ENCODE assay signal across 9 mouse cellular contexts in the genomic region with DNA sequence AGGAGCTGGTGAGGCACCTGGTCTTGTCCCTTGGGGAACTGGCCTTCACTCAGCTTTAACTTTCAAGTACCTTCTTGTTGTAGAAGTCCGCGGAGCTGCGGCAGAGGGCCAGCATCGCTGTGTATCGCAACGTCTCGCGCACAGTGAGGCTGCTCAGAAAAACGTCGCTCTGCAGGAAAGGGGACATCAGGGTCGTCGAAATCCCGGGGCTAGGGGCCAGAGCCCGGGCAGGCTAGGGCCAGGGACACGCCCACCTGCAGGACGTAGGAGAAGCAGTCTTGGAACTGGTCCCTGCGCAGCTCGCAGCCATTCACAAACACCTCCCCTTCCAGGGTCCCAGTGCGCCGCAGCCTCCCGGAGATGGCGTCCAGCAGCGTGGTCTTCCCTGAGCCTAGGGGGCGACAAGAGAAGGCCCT. TPM values are rescaled to one million over a fixed set of nuclear protein-coding genes. Genes with fewer than 3 reads are reported as not detected.
A peak's percentile ranks its signal among the peaks of the same experiment; 100 is the strongest.
DNase-seq lines count a peak whose midpoint lies in the region; ATAC-seq and TF ChIP-seq lines count a peak whose summit lies in the region.
"Had no signal": no experiment of that assay in that cellular context is flagged by ENCODE, and none has a peak within 500 bp of the region (broad histone marks: within the 10 kb centered on the region; RNA-seq: fewer than 3 reads in every experiment).

A gene (plus strand): TSS at position 352 of the 416 bp plus-strand sequence.

- H3K4me2 ChIP-seq in hindbrain, embryonic 11.5 days (replicated peaks; ENCODE audit: low read depth, low read length) = peak within 1 kb of the TSS; percentile 37
- peak within 1 kb of the TSS; percentile 51 for H3K4me2 ChIP-seq in liver, embryonic 14.5 days (ENCODE audit: low read depth)
- H3K4me2 ChIP-seq in neural tube, embryonic 13.5 days = peak within 1 kb of the TSS; percentile 62

- peak within 1 kb of the TSS; percentile 12; the same call in 1 of the 2 replicates for H3K9ac ChIP-seq in hindbrain, embryonic 11.5 days (ENCODE audit: low read depth, low read length)
- no peak within 1 kb of the TSS for H3K9ac ChIP-seq in liver, embryonic 14.5 days (replicated peaks)
- peak within 1 kb of the TSS; percentile 57; the same call in 1 of the 2 replicates for H3K9ac ChIP-seq in neural tube, embryonic 13.5 days

- peak within 1 kb of the TSS; percentile 40; the same call in 1 of the 2 replicates for H3K4me3 ChIP-seq in kidney, adult 2 months (ENCODE audit: insufficient read depth, low read depth, low read length)
- peak within 1 kb of the TSS; percentile 57 for H3K4me3 ChIP-seq in embryonic facial prominence, embryonic 10.5 days
- peak within 1 kb of the TSS; percentile 31 for H3K4me3 ChIP-seq in hindbrain, embryonic 11.5 days (ENCODE audit: low read depth, low read length)
- peak within 1 kb of the TSS in 1 of 2 experiments; percentile 13; a peak in 1 of 4 replicates for H3K4me3 ChIP-seq in liver, embryonic 14.5 days (ENCODE audit: insufficient read depth in 1 of 2, low read depth in 2 of 2, low read length in 2 of 2)
- H3K4me3 ChIP-seq in neural tube, embryonic 13.5 days = peak within 1 kb of the TSS; percentile 33
- H3K4me3 ChIP-seq in cerebellum, adult 2 months (replicated peaks; ENCODE audit: insufficient read depth, low read depth, low read length) = no peak within 1 kb of the TSS

- no peak for TF ChIP-seq EP300 in liver, embryonic 14.5 days (IDR thresholded peaks at IDR 0.05; ENCODE audit: low read depth)

- H3K27ac ChIP-seq in kidney, adult 2 months (ENCODE audit: insufficient read depth, low read depth, low read length) = no peak within 1 kb of the TSS
- peak within 1 kb of the TSS; percentile 72 for H3K27ac ChIP-seq in embryonic facial prominence, embryonic 10.5 days (replicated peaks)
- H3K27ac ChIP-seq in hindbrain, embryonic 11.5 days (ENCODE audit: low read depth, low read length) = no peak within 1 kb of the TSS
- no peak within 1 kb of the TSS for H3K27ac ChIP-seq in liver, embryonic 14.5 days
- no peak within 1 kb of the TSS for H3K27ac ChIP-seq in neural tube, embryonic 13.5 days (replicated peaks)
- no peak within 1 kb of the TSS for H3K27ac ChIP-seq in cerebellum, adult 2 months (ENCODE audit: insufficient read depth, low read length)

- H3K9me3 ChIP-seq in embryonic facial prominence, embryonic 10.5 days = no peaks in the 10 kb centered on the region
- no peaks in the 10 kb centered on the region for H3K9me3 ChIP-seq in hindbrain, embryonic 11.5 days (ENCODE audit: control insufficient read depth, low read length)
- no peaks in the 10 kb centered on the region for H3K9me3 ChIP-seq in liver, embryonic 14.5 days (ENCODE audit: control insufficient read depth, low read length)
- H3K9me3 ChIP-seq in neural tube, embryonic 13.5 days = no peaks in the 10 kb centered on the region

- peaks cover 11% of the 10 kb centered on the region; the same call in 1 of the 2 replicates for H3K4me1 ChIP-seq in kidney, adult 2 months (ENCODE audit: control insufficient read depth, insufficient read depth, low read length)
- peaks cover 41% of the 10 kb centered on the region for H3K4me1 ChIP-seq in embryonic facial prominence, embryonic 10.5 days
- no peaks in the 10 kb centered on the region for H3K4me1 ChIP-seq in hindbrain, embryonic 11.5 days (replicated peaks; ENCODE audit: control insufficient read depth, insufficient read depth, low read length)
- no peaks in the 10 kb centered on the region for H3K4me1 ChIP-seq in liver, embryonic 14.5 days (replicated peaks; ENCODE audit: control insufficient read depth in 2 of 2, insufficient read depth in 2 of 2, low read length in 1 of 2)
- peaks cover 6% of the 10 kb centered on the region; the same call in 1 of the 2 replicates for H3K4me1 ChIP-seq in neural tube, embryonic 13.5 days (replicated peaks)
- no peaks in the 10 kb centered on the region for H3K4me1 ChIP-seq in cerebellum, adult 2 months (ENCODE audit: control insufficient read depth, insufficient read depth, low read length)

- H3K27me3 ChIP-seq in kidney, adult 2 months (replicated peaks; ENCODE audit: control insufficient read depth, insufficient read depth, low read length) = no peaks in the 10 kb centered on the region
- H3K27me3 ChIP-seq in embryonic facial prominence, embryonic 10.5 days (replicated peaks; ENCODE audit: low read depth, poor library complexity, severe bottlenecking) = peaks cover 24% of the 10 kb centered on the region
- H3K27me3 ChIP-seq in hindbrain, embryonic 11.5 days (ENCODE audit: control insufficient read depth, insufficient read depth, low read length) = peaks cover 2% of the 10 kb centered on the region; the same call in 1 of the 2 replicates
- no peaks in the 10 kb centered on the region for H3K27me3 ChIP-seq in liver, embryonic 14.5 days (ENCODE audit: control insufficient read depth, insufficient read depth, low read length)
- peaks cover 25% of the 10 kb centered on the region for H3K27me3 ChIP-seq in neural tube, embryonic 13.5 days
- H3K27me3 ChIP-seq in cerebellum, adult 2 months (ENCODE audit: control insufficient read depth, insufficient read depth, low read length) = no peaks in the 10 kb centered on the region; the same call in 1 of the 2 replicates
- H3K27me3 ChIP-seq: Patski had no signal

- no peak for TF ChIP-seq POLR2A in kidney, adult 2 months (IDR thresholded peaks at IDR 0.05; ENCODE audit: low read depth, low read length)
- TF ChIP-seq POLR2A in cerebellum, adult 2 months (IDR thresholded peaks at IDR 0.05; ENCODE audit: borderline replicate concordance, insufficient read depth, low read length) = no peak

- DNase-seq in kidney, adult 2 months = peak; percentile 24
- DNase-seq in kidney, adult 9 months = no peak
- DNase-seq in embryonic facial prominence, embryonic 10.5 days (ENCODE audit: low spot score) = peak; percentile 66
- DNase-seq in hindbrain, embryonic 11.5 days (ENCODE audit: low spot score) = peak; percentile 53
- no peak for DNase-seq in liver, embryonic 14.5 days (ENCODE audit: low read depth in 3 of 3, low spot score in 3 of 3)
- no peak for DNase-seq in thymus, postnatal 0 days (ENCODE audit: low spot score)
- DNase-seq in cerebellum, adult 2 months = no peak

- no peak for ATAC-seq in hindbrain, embryonic 11.5 days (ENCODE audit: low FRiP score)
- ATAC-seq in liver, embryonic 14.5 days (ENCODE audit: insufficient read depth) = no peak
- ATAC-seq in neural tube, embryonic 13.5 days (ENCODE audit: low read depth) = no peak
- ATAC-seq: Patski had no signal

- 5% methylated on average over 24 of the region's 24 CpGs for WGBS in kidney, adult 2 months
- WGBS in embryonic facial prominence, embryonic 10.5 days = 1% methylated on average over 24 of the region's 24 CpGs
- WGBS in hindbrain, embryonic 11.5 days = 1% methylated on average over 24 of the region's 24 CpGs
- 3% methylated on average over 24 of the region's 24 CpGs for WGBS in liver, embryonic 14.5 days (ENCODE audit: insufficient replicate concordance)
- under 1% methylated on average over 24 of the region's 24 CpGs for WGBS in neural tube, embryonic 13.5 days
- WGBS in cerebellum, adult 2 months = 2% methylated on average over 24 of the region's 24 CpGs

- H3K36me3 ChIP-seq in kidney, adult 2 months (ENCODE audit: control insufficient read depth, insufficient read depth, low read length) = no peaks in the 10 kb centered on the region
- H3K36me3 ChIP-seq in embryonic facial prominence, embryonic 10.5 days (replicated peaks) = no peaks in the 10 kb centered on the region
- H3K36me3 ChIP-seq in hindbrain, embryonic 11.5 days (ENCODE audit: control insufficient read depth, insufficient read depth, low read length) = no peaks in the 10 kb centered on the region
- no peaks in the 10 kb centered on the region for H3K36me3 ChIP-seq in liver, embryonic 14.5 days (replicated peaks; ENCODE audit: control insufficient read depth, insufficient read depth, low read depth)
- no peaks in the 10 kb centered on the region for H3K36me3 ChIP-seq in neural tube, embryonic 13.5 days

- TF ChIP-seq CTCF in kidney, adult 2 months (conservative IDR thresholded peaks at IDR 0.05; ENCODE audit: insufficient read depth, insufficient read length, low read depth, low read length) = no peak
- no peak for TF ChIP-seq CTCF in liver, embryonic 14.5 days (IDR thresholded peaks at IDR 0.05; ENCODE audit: low read depth)
- TF ChIP-seq CTCF in cerebellum, adult 2 months (IDR thresholded peaks at IDR 0.05; ENCODE audit: borderline replicate concordance, insufficient read depth, low read depth, low read length) = no peak

RNA-seq across cellular contexts. Expression of the gene that starts here (rescaled TPM):
- polyA plus RNA-seq in kidney, adult 2 months (2012; rRNA removed) = 0.33 and 0.45 TPM in 2 replicates
- polyA plus RNA-seq in embryonic facial prominence, embryonic 10.5 days (2016; fragmentation: Nextera tagmentation; extraction: Ambion mirVana) = 0.10 and 0.15 TPM in 2 replicates
- 0.28 and 0.42 TPM in 2 replicates for polyA plus RNA-seq in hindbrain, embryonic 11.5 days (2014; fragmentation: Nextera tagmentation; extraction: Ambion mirVana)
- polyA plus RNA-seq in liver, embryonic 14.5 days (2012; rRNA removed) = 0.57 and 0.84 TPM in 2 replicates
- polyA plus RNA-seq in liver, embryonic 14.5 days (2014; fragmentation: Nextera tagmentation; extraction: Ambion mirVana) = 0.70 and 1.00 TPM in 2 replicates
- not detected in 2 replicates for polyA plus RNA-seq in neural tube, embryonic 13.5 days (2015; fragmentation: Nextera tagmentation; extraction: Ambion mirVana)
- polyA plus RNA-seq in thymus, postnatal 0 days (2015; fragmentation: Nextera tagmentation; extraction: Ambion mirVana) = 0.05 and 0.07 TPM in 2 replicates
- not detected in 2 replicates for polyA plus RNA-seq in cerebellum, adult 2 months (2012; rRNA removed)

Comparison
In these comparisons a context has a peak if more than half of its experiments do, and no peak if none do; other contexts are left out.
1. Peak in DNase-seq and H3K4me3 ChIP-seq in kidney, adult 2 months; RNA of the gene not detected or under 1 TPM.
2. Peak in DNase-seq, H3K4me3 ChIP-seq and H3K27ac ChIP-seq in embryonic facial prominence, embryonic 10.5 days; RNA of the gene not detected or under 1 TPM.
3. Peak in DNase-seq, H3K4me3 ChIP-seq, H3K9ac ChIP-seq and H3K4me2 ChIP-seq in hindbrain, embryonic 11.5 days; RNA of the gene not detected or under 1 TPM.